Mouse (Mus musculus) layer of hippocampus, adult 11-12 months (tissue): Measurements from ENCODE around the gene Gm17584.
"Not testable (repeated sequence)": the region's sequence is repeated elsewhere in the genome, so short reads cannot be mapped to it uniquely, and the experiment has no call there.

ENCODE experiments used
- DNase-seq: peaks from one replicate; pipeline ENCODE4 v3.0.0; 2022; ENCODE audit warnings: low spot score

Gm17584 gene

DNA sequence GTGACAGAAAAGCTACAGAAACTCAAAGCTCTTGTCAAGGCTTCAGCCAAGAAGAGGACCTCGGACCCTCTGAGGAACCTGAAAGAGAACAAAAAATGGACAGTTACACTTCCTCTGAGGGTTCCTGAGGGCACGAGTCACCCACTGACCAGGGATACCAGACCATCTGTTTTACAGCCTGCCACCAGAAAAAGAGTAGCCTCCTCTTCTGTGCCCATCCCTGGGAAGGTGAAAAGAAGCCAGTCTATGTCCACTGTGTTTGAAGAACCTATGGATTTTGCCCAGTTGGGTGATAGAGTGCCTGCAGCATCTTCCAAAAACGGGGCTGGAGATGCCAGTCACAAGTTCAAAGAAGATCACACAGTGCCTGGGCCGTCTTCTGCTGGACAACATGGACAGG lies at the start of gene Gm17584:
Gm17584 (plus strand) TSS at position 301 of the 400 bp plus-strand sequence.
- not testable (repeated sequence) for DNase-seq
